Mouse (Mus musculus): ENCODE measurements around the gene Mpig6b. TPM values are rescaled to one million over a fixed set of nuclear protein-coding genes. Genes with fewer than 3 reads are reported as not detected.
A peak's percentile ranks its signal among the peaks of the same experiment; 100 is the strongest.

Mpig6b gene
- polyA plus RNA-seq, 1 experiment from 2014 or later, result 0.81 TPM

GRCm38 (mm10) chr17:35015296-35015695 is 50.7 kb downstream of the Mpig6b start:
- no peak overlapping the region for H3K4me3 ChIP-seq (ENCODE audit: low read depth, low read length)
- H3K9ac ChIP-seq (ENCODE audit: low read length), result no peak overlapping the region
- WGBS, result 94% methylated on average over 16 of the region's 16 CpGs
- DNase-seq (ENCODE audit: low spot score) (no peak), ATAC-seq (replicated peaks; ENCODE audit: low FRiP score, low TSS enrichment, low read depth) (no peak)
- H3K9me3 ChIP-seq (ENCODE audit: control insufficient read depth, low read length), result no peaks in the 10 kb centered on the region
- no peak overlapping the region for H3K27ac ChIP-seq (ENCODE audit: low read depth)
- no peak overlapping the region for H3K4me2 ChIP-seq (ENCODE audit: low read length)
- peaks cover 68% of the 10 kb centered on the region for H3K36me3 ChIP-seq (ENCODE audit: control insufficient read depth, insufficient read depth, low read length)
- no peaks in the 10 kb centered on the region for H3K27me3 ChIP-seq (replicated peaks; ENCODE audit: control insufficient read depth, insufficient read depth, low read length)
- H3K4me1 ChIP-seq (replicated peaks; ENCODE audit: control insufficient read depth, insufficient read depth, low read length), result no peaks in the 10 kb centered on the region

DNA sequence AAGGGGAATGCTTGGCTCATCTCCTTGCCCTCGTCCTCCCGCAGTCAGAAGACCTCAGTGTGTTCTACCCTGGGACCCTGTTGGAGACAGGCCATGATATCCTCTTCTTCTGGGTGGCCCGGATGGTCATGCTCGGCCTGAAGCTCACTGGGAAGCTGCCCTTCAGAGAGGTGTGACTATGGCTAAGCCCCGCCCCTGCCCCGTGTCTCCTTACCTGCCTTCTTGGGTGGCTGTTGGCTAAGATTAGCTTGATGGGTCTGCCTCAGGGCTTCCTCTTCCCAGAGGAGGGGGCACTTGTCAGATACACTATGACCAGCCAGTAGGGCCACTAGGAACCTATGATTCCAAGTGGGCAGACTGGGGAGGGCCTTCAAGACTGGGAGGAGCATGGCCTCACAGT is 52.8 kb downstream of the Mpig6b start:
- Histone ChIP-seq H3K4me2 (ENCODE audit: low read length) (no peak overlapping the region), H3K9ac (ENCODE audit: low read length) (no peak overlapping the region), H3K9me3 (ENCODE audit: control insufficient read depth, low read length) (no peaks in the 10 kb centered on the region), H3K4me1 (replicated peaks; ENCODE audit: control insufficient read depth, insufficient read depth, low read length) (no peaks in the 10 kb centered on the region), H3K4me3 (ENCODE audit: low read depth, low read length) (no peak overlapping the region), H3K36me3 (ENCODE audit: control insufficient read depth, insufficient read depth, low read length) (peaks cover 89% of the 10 kb centered on the region), H3K27me3 (replicated peaks; ENCODE audit: control insufficient read depth, insufficient read depth, low read length) (no peaks in the 10 kb centered on the region), H3K27ac (ENCODE audit: low read depth) (no peak overlapping the region)
- DNase-seq (ENCODE audit: low spot score), result no peak
- WGBS, result 78% methylated on average over 6 of the region's 6 CpGs
- ATAC-seq (replicated peaks; ENCODE audit: low FRiP score, low TSS enrichment, low read depth), result 0 out of 2 replicates have a peak, but pooled peaks have one; percentile 20

Other genes starting within 250 kb of the Mpig6b start
- 22.0 and 25.8 TPM in 2 replicates for gene Stk19, start 229.2 kb downstream of the Mpig6b start, polyA plus RNA-seq (2014; fragmentation: Nextera tagmentation; extraction: Ambion mirVana)
- 58.2 and 63.4 TPM in 2 replicates for gene Dxo, start 229.2 kb downstream of the Mpig6b start, polyA plus RNA-seq (2014; fragmentation: Nextera tagmentation; extraction: Ambion mirVana)
- gene Skiv2l, start 216.0 kb downstream of the Mpig6b start, polyA plus RNA-seq (2014; fragmentation: Nextera tagmentation; extraction: Ambion mirVana), result 42.0 and 45.9 TPM in 2 replicates
- gene Nelfe, start 215.8 kb downstream of the Mpig6b start, polyA plus RNA-seq (2014; fragmentation: Nextera tagmentation; extraction: Ambion mirVana), result 121 and 123 TPM in 2 replicates
- 19.4 and 24.2 TPM in 2 replicates for gene Cfb, start 203.7 kb downstream of the Mpig6b start, polyA plus RNA-seq (2014; fragmentation: Nextera tagmentation; extraction: Ambion mirVana)
- 1.4 and 1.6 TPM in 2 replicates for gene Zbtb12, start 186.7 kb downstream of the Mpig6b start, polyA plus RNA-seq (2014; fragmentation: Nextera tagmentation; extraction: Ambion mirVana)
- not detected in 2 replicates for gene Gm20547, start 184.1 kb downstream of the Mpig6b start, polyA plus RNA-seq (2014; fragmentation: Nextera tagmentation; extraction: Ambion mirVana)
- gene C2, start 167.9 kb downstream of the Mpig6b start, polyA plus RNA-seq (2014; fragmentation: Nextera tagmentation; extraction: Ambion mirVana), result 6.8 and 7.5 TPM in 2 replicates
- 73.4 and 75.2 TPM in 2 replicates for gene Ehmt2, start 167.7 kb downstream of the Mpig6b start, polyA plus RNA-seq (2014; fragmentation: Nextera tagmentation; extraction: Ambion mirVana)
- gene Slc44a4, start 151.7 kb downstream of the Mpig6b start, polyA plus RNA-seq (2014; fragmentation: Nextera tagmentation; extraction: Ambion mirVana), result 25.4 and 28.4 TPM in 2 replicates
- gene Neu1, start 134.9 kb downstream of the Mpig6b start, polyA plus RNA-seq (2014; fragmentation: Nextera tagmentation; extraction: Ambion mirVana), result 40.1 and 42.8 TPM in 2 replicates
- gene Hspa1b, start 106.9 kb downstream of the Mpig6b start, polyA plus RNA-seq (2014; fragmentation: Nextera tagmentation; extraction: Ambion mirVana), result 0.24 and 0.46 TPM in 2 replicates
- not detected in 2 replicates for gene Gm20481, start 96.3 kb downstream of the Mpig6b start, polyA plus RNA-seq (2014; fragmentation: Nextera tagmentation; extraction: Ambion mirVana)
- 3.5 and 4.5 TPM in 2 replicates for gene Hspa1a, start 94.0 kb downstream of the Mpig6b start, polyA plus RNA-seq (2014; fragmentation: Nextera tagmentation; extraction: Ambion mirVana)
- 0.53 and 1.2 TPM in 2 replicates for gene Hspa1l, start 93.5 kb downstream of the Mpig6b start, polyA plus RNA-seq (2014; fragmentation: Nextera tagmentation; extraction: Ambion mirVana)
- 216 and 228 TPM in 2 replicates for gene Lsm2, start 84.3 kb downstream of the Mpig6b start, polyA plus RNA-seq (2014; fragmentation: Nextera tagmentation; extraction: Ambion mirVana)
- 119 and 133 TPM in 2 replicates for gene Vars, start 65.2 kb downstream of the Mpig6b start, polyA plus RNA-seq (2014; fragmentation: Nextera tagmentation; extraction: Ambion mirVana)
- gene Vwa7, start 49.6 kb downstream of the Mpig6b start, polyA plus RNA-seq (2014; fragmentation: Nextera tagmentation; extraction: Ambion mirVana), result 0.19 and 0.26 TPM in 2 replicates
- gene Sapcd1, start 38.2 kb downstream of the Mpig6b start, polyA plus RNA-seq (2014; fragmentation: Nextera tagmentation; extraction: Ambion mirVana), result 20.7 and 21.5 TPM in 2 replicates
- 3.6 and 3.9 TPM in 2 replicates for gene Msh5, start 19.4 kb downstream of the Mpig6b start, polyA plus RNA-seq (2014; fragmentation: Nextera tagmentation; extraction: Ambion mirVana)
- 113 and 141 TPM in 2 replicates for gene Clic1, start 16.2 kb downstream of the Mpig6b start, polyA plus RNA-seq (2014; fragmentation: Nextera tagmentation; extraction: Ambion mirVana)
- 278 and 333 TPM in 2 replicates for gene Ddah2, start 7.1 kb downstream of the Mpig6b start, polyA plus RNA-seq (2014; fragmentation: Nextera tagmentation; extraction: Ambion mirVana)
- not detected in 2 replicates for gene Ly6g6c, start 796 bp downstream of the Mpig6b start, polyA plus RNA-seq (2014; fragmentation: Nextera tagmentation; extraction: Ambion mirVana)
- 1.3 and 2.8 TPM in 2 replicates for gene Ly6g6e, start 10.7 kb upstream of the Mpig6b start, polyA plus RNA-seq (2014; fragmentation: Nextera tagmentation; extraction: Ambion mirVana)
- gene Ly6g6d, start 11.9 kb upstream of the Mpig6b start, polyA plus RNA-seq (2014; fragmentation: Nextera tagmentation; extraction: Ambion mirVana), result 5.0 and 6.1 TPM in 2 replicates
- 0.27 TPM in 1 of 2 replicates, not detected in the other for gene Ly6g6f, start 19.4 kb upstream of the Mpig6b start, polyA plus RNA-seq (2014; fragmentation: Nextera tagmentation; extraction: Ambion mirVana)
- gene Abhd16a, start 23.1 kb upstream of the Mpig6b start, polyA plus RNA-seq (2014; fragmentation: Nextera tagmentation; extraction: Ambion mirVana), result 86.4 and 91.0 TPM in 2 replicates
- not detected in 2 replicates for gene Ly6g5c, start 42.1 kb upstream of the Mpig6b start, polyA plus RNA-seq (2014; fragmentation: Nextera tagmentation; extraction: Ambion mirVana)
- gene Ly6g5b, start 49.2 kb upstream of the Mpig6b start, polyA plus RNA-seq (2014; fragmentation: Nextera tagmentation; extraction: Ambion mirVana), result 0.64 and 0.75 TPM in 2 replicates
- gene Gpank1, start 55.3 kb upstream of the Mpig6b start, polyA plus RNA-seq (2014; fragmentation: Nextera tagmentation; extraction: Ambion mirVana), result 19.7 and 24.7 TPM in 2 replicates
- 275 and 286 TPM in 2 replicates for gene Csnk2b, start 55.9 kb upstream of the Mpig6b start, polyA plus RNA-seq (2014; fragmentation: Nextera tagmentation; extraction: Ambion mirVana)
- gene D17H6S53E, start 60.2 kb upstream of the Mpig6b start, polyA plus RNA-seq (2014; fragmentation: Nextera tagmentation; extraction: Ambion mirVana), result 8.4 and 10.8 TPM in 2 replicates
- gene Apom, start 65.9 kb upstream of the Mpig6b start, polyA plus RNA-seq (2014; fragmentation: Nextera tagmentation; extraction: Ambion mirVana), result 0.95 and 1.5 TPM in 2 replicates
- gene Bag6, start 69.0 kb upstream of the Mpig6b start, polyA plus RNA-seq (2014; fragmentation: Nextera tagmentation; extraction: Ambion mirVana), result 75.5 and 79.5 TPM in 2 replicates
- 186 and 196 TPM in 2 replicates for gene Prrc2a, start 98.7 kb upstream of the Mpig6b start, polyA plus RNA-seq (2014; fragmentation: Nextera tagmentation; extraction: Ambion mirVana)
- 15.4 and 17.5 TPM in 2 replicates for gene Aif1, start 109.9 kb upstream of the Mpig6b start, polyA plus RNA-seq (2014; fragmentation: Nextera tagmentation; extraction: Ambion mirVana)
- 16.9 and 19.1 TPM in 2 replicates for gene Lst1, start 122.3 kb upstream of the Mpig6b start, polyA plus RNA-seq (2014; fragmentation: Nextera tagmentation; extraction: Ambion mirVana)
- 1.1 and 1.5 TPM in 2 replicates for gene Ltb, start 128.3 kb upstream of the Mpig6b start, polyA plus RNA-seq (2014; fragmentation: Nextera tagmentation; extraction: Ambion mirVana)
- gene Tnf, start 135.8 kb upstream of the Mpig6b start, polyA plus RNA-seq (2014; fragmentation: Nextera tagmentation; extraction: Ambion mirVana), result 0.12 and 0.28 TPM in 2 replicates
- 0.81 and 0.85 TPM in 2 replicates for gene Lta, start 139.2 kb upstream of the Mpig6b start, polyA plus RNA-seq (2014; fragmentation: Nextera tagmentation; extraction: Ambion mirVana)
- 0.39 and 0.88 TPM in 2 replicates for gene Gm16181, start 154.7 kb upstream of the Mpig6b start, polyA plus RNA-seq (2014; fragmentation: Nextera tagmentation; extraction: Ambion mirVana)
- 5.8 and 5.9 TPM in 2 replicates for gene Atp6v1g2, start 167.5 kb upstream of the Mpig6b start, polyA plus RNA-seq (2014; fragmentation: Nextera tagmentation; extraction: Ambion mirVana)
- gene Nfkbil1, start 169.6 kb upstream of the Mpig6b start, polyA plus RNA-seq (2014; fragmentation: Nextera tagmentation; extraction: Ambion mirVana), result 3.1 and 4.3 TPM in 2 replicates
- gene Ddx39b, start 175.6 kb upstream of the Mpig6b start, polyA plus RNA-seq (2014; fragmentation: Nextera tagmentation; extraction: Ambion mirVana), result 458 and 500 TPM in 2 replicates
- gene H2-D1, start 196.5 kb upstream of the Mpig6b start, polyA plus RNA-seq (2014; fragmentation: Nextera tagmentation; extraction: Ambion mirVana), result 102 and 108 TPM in 2 replicates